Mouse (Mus musculus): ENCODE measurements at regions not wholly inside any gene's neighbourhood (a gene's known extent, or its start where the extent isn't known, plus 50 kb on each side); places are given as distances from the start of the nearest gene placed in this dataset.

DNA sequence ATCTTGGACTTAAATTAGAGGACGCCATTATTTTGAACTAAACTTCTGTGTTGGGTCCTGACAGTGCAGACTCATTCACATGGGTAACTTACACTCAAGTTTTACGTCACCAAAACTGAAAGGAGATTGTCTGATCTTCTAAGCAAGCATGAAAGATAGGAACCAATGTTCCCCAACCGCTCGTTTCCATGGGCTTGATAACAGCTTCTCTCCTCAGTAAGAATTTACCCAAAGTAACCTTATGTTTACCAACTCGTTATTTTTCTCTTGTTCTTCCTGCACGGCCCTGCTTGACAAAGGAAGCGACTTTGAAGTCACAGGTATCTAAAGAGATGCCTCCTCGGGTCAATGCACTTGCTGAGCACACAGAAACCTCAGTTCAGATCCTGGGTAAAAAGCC lies 245.6 kb downstream of the Rplp1 start:
- DNase-seq = peak; percentile 24

DNA sequence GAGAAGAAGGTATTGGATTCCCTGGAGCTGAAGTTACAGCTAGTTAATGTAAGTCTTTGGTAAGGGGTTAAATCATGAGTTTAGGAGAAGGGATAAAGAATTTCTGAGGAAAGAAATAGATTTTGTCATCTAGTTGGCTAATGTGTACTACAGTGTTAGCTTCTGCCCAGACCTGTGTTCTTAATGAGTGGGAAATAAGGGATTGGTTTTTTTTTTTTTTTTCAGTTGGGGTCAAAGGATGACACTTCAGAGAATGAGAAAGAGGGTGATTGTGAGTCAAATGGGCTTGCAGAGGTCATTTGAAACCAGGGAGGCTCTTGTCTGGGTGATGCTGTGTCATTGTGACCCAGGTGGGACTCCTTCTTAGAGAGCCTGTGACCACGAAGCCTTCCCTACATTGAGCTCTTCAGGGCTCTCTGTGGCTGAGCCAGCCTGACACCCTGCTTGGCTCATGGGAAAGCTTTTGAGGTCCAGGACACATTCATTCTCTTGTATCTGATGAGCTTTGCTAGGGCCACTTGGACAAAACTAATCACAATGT lies 246.1 kb downstream of the Rplp1 start:
- no peak for DNase-seq

DNA sequence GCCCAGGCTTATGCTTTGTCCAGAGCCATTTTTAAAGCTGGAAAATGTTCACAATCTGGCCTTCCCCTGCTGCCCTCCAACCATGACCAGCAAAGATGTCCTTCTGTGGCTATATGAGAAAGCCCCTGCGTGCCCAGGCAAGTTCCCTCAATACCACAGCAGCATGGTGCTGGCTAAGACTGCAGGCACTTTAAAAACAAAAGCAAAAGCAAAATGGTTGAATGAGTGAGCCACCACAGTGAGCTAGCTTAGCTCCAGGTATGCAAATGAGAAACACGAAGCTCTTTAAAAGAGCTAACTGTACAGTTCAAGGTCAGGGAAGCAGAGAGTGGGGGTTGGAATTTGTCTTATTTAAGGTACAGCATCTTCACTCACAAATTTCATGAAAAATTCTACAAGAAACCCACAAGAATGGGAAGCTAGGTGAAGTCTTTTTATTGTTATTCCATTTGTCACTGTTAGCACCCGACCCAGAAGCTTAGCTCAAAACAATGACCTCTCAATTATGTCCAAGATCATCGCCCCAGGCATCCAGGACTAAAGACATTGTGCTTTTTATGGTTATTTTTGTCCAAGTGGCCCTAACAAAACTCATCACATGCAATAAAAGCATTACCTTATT lies 246.8 kb downstream of the Rplp1 start:
- DNase-seq = no peak

- no peak for DNase-seq
These were observed 247.5 kb downstream of the Rplp1 start for GRCm38 (mm10) chr9:61666761-61667332.

DNA sequence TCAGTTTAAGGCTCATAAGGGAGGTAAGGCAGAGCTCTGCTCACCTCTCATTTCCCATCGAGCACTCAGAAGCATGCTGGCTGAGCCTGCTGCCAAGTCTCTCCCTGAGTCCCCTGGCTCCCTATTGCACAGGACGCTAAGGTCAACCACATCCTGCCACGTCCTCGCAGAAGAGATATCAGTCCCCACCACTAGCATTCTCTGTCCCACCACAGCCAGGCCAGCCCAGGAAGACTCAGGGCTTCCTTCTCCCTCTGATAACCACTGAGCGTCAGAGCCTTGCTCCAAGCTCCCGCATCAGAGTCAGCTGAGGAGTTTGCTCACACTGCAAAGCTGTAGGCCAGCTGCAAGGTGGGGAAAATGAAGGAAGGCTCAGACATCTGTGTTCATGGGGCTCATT lies 248.2 kb downstream of the Rplp1 start:
- peak; percentile 54 for DNase-seq

GRCm38 (mm10) chr9:61665254-61665653 lies 249.1 kb downstream of the Rplp1 start:
- DNase-seq = no peak

DNA sequence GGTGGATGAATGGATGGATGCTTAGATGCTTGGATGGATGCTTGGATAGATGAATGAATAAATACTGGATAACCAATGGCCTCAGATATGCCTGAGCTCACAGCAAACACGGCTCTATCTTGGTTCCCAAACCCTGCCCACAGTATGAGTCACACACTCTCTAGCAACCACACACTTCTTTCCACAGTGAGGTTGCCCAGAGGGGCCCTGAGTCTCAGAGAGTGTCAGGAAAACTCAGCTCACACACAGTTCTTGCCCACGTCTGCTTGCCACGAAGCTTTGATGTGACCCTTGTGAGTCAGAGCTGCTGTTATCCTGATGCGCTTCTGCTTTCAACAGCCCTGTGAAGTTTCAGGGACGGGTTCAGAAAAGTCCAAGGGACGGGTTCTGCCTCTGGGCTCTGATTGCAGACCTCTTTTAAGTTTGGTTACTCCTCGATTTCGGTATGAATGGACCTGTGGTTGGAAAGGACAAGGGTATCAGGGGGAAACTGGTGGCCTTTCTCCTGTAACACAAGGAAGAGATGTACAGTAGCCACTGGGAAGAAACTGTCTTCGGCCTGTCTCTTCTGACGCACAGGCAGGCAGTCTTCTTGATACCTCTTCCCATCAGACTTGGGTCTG lies 250.2 kb downstream of the Rplp1 start:
- no peak for DNase-seq

DNA sequence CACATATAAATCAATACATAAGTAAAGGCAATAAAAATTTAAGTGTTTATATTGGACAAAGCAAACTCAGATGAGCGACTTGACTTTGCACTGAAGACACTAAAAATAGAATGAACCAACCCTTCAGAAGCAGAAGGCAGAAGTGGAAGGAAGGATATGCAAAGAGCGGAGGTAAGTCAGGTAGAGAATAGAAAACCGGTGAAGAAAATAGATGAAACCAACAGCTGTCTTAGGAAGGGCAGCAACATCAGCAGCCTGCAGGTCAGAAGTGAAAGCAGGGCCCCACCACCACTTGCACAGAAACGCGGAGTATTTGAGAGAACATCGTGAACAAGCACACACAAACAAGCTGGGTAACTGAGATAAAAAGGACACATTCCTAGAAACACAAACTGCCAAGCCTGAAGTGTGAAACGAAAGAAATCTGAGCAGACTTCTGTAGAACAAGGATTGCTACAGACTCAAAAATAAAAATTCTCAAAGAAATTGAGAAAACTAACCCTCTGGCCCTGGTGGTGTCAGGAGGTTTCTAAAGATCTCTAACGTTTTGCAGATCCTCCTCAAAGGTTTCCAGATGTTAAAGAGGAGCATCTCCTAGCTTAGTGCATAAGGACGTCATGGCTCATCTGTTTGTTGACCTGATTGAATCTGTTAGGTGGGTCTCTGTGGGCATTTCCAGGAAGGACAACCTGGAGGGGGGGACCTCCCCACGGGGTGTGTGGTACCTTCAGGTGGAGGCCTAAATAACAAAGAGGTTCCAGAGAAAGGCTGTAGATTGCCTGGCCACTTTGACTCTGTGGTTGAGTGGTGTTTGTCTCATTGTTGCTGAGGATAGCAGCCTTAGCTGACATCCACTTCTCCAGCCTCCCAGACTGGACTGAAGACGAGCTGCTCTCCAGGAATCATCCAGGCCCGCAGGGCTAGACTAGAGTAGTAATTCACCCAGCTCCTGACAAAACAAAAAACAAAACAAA lies 252.0 kb downstream of the Rplp1 start:
- no peak for DNase-seq

GRCm38 (mm10) chr9:61660191-61660590 lies 254.2 kb downstream of the Rplp1 start:
- no peak for DNase-seq

DNA sequence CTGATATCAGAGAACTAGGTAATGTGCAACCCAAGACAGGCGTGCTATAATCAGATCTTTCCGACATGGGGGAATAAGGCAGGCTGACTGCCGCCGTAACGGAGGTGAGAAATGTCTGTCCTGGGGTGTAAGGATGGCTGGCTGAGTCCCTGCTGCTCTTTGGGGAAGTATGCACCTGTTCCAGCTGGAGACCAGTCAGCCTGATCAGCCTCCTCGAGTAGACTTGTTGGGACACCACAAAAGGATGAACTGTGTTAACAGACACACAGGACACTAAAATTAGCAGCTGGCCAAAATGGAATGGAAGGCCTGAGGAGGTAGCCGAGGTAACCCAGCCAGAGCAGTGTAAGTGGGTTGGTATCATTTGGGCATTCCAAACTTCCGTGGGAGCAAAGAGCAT lies 256.3 kb downstream of the Rplp1 start:
- DNase-seq = no peak

DNA sequence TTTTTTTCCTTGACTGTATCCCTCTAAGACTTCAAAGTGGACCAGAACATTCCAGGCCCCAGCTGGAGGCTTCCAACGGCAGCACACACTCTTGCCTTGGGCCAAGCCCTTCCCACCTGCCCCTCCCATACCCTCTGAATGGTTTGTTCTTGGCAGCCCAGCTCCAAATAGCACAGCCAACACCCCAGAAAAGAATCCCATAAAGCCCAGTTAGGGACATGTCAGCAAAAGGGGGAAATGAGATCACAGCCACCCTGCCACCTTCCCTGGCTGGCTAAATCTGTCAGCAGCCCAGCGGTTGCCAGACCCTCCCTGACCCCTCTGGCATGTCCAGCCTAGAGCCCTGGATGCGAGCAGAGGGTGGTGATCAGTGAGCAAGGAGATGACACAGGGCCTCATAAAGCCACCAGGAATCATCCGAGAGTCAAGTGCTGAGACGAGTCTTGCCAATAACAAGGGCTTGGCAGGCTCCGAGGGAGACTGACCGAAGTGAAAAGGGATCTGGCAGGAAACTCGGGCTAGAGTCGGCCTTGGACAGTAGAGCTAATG lies 258.8 kb downstream of the Rplp1 start:
- no peak for DNase-seq

DNA sequence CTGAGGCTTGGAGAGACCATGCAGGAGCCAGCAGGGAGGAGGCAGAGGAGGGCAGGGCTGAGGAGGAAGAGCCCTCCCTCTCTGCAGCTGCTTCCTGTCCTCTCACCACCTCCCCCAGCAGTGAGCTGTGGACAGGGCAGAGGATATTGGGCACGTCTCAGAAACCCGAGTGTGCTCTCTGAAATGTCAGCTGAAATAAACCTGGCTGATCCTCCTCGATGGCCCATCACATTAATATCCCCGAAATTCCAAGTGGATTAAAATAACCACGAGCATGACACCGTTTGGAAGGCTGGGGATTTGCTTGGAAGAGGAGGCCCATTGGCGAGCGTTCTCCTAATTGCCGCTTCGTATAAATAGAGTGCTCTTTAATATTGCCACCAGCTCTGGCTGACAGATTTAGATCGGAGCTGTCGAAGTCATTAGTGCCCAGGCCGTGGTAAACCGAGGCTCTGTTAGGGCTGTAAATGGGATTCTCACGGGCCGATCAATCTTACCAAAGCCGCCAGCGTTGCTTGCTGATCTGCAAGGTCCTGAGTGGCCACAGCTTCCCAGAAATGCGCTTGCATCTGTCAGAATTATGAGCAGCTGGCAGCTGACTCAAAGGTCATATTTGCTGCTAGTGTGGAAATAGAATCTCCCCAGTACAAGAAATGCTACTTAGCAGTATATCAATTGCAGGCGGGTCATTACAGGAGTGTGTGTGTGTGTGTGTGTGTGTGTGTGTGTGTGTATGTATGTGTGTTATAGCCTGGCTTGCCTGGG lies 268.5 kb downstream of the Rplp1 start:
- DNase-seq = no peak

- no peak for DNase-seq
These were observed 268.6 kb downstream of the Tle3 start for GRCm38 (mm10) chr9:61640739-61641138.

GRCm38 (mm10) chr9:61638908-61639307 lies 266.7 kb downstream of the Tle3 start:
- no peak for DNase-seq

GRCm38 (mm10) chr9:61633936-61634335 lies 261.8 kb downstream of the Tle3 start:
- no peak for DNase-seq

- no peak for DNase-seq
These were observed 260.4 kb downstream of the Tle3 start for GRCm38 (mm10) chr9:61632602-61633001.

GRCm38 (mm10) chr9:61631097-61631496 lies 258.9 kb downstream of the Tle3 start:
- no peak for DNase-seq

GRCm38 (mm10) chr9:61627801-61628574 lies 255.8 kb downstream of the Tle3 start:
- peak; percentile 7 for DNase-seq

GRCm38 (mm10) chr9:61622933-61623332 lies 250.8 kb downstream of the Tle3 start:
- no peak for DNase-seq

- DNase-seq = no peak
These were observed 249.8 kb downstream of the Tle3 start for GRCm38 (mm10) chr9:61621939-61622338.

DNA sequence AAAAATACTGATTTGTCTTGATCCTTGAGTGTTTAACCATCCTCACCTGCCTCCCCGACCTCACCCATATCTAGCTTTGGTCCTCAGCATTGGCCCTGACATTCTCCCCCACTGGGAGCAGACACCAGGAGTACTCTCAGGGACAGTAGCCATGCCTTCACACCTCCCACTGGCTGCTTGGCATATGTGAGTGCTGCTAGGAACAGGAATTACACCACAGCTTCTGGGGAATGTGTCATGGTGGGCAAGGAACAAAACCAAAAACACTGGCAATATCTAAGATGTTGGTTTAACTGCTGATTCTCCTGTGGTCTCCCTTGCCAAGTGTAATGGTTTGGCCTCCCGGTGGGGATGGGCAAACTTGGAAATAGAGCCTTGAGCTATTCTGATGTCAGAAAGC lies 248.6 kb downstream of the Tle3 start:
- no peak for DNase-seq

Data from thymus, postnatal 25 days (tissue).